Comparison of ENCODE assay signal across 8 mouse cellular contexts in the genomic region with DNA sequence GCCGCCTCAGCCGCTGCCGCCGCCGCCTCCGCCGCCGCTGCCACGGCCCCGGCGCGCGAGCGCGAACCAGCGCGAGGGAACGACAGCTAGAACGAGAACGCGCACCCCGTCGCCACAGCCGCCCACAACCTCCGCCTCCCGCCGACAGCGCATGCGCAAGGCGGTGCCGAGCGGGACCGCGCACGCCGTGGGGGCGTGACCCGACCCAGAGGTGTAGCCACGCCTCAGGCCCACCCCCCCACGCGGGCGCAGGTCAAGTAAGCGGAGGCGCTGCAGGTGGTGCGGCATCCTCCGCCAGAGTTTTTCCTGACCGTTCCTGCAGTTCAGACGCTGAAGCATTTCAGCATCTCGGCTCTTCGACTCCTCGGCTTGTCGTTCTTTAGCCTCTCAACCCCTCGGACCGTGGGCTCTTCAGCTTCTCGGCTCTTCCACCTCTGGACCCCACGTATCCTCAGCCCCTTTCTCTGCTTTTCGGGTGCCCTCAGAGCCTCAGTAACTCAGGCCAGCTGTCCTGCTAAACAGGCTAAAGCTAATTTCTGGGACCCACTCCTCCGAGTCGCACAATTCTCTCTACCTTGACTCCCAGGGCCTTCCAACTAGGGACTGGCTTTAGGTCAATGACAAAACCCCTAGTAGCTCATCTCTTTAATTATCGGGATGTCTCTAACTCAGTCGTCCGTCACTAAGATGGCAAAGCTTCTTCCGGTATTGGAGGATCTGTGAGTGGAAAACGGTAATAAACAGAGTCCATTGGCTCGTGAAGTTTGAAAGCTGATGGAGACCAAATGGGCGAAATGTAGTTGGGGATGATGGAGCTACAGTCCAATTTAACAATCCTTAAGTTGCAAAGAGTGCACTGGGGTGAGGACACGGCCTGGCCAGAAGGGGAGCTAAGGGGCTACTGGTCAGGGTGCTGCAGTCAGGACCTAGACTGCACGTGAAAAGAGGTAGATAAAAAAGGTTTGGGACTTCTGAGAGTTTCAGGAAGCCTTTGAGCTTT. TPM values are rescaled to one million over a fixed set of nuclear protein-coding genes. Genes with fewer than 3 reads are reported as not detected.
DNase-seq lines count a peak whose midpoint lies in the region; ATAC-seq and TF ChIP-seq lines count a peak whose summit lies in the region.

A gene (minus strand): TSS at position 93 of the 1,000 bp plus-strand sequence.

- no peaks in the 10 kb centered on the region for H3K9me3 ChIP-seq in G1E (replicated peaks)
- H3K9me3 ChIP-seq in forebrain, embryonic 16.5 days (ENCODE audit: control insufficient read depth, low read length) = no peaks in the 10 kb centered on the region
- no peaks in the 10 kb centered on the region for H3K9me3 ChIP-seq in lung, embryonic 14.5 days (ENCODE audit: low read depth, low read length)

- H3K36me3 ChIP-seq in G1E (replicated peaks) = peaks cover 2% of the 10 kb centered on the region
- H3K36me3 ChIP-seq in forebrain, embryonic 16.5 days (ENCODE audit: control insufficient read depth, insufficient read depth) = no peaks in the 10 kb centered on the region
- H3K36me3 ChIP-seq in lung, embryonic 14.5 days (ENCODE audit: insufficient read depth) = no peaks in the 10 kb centered on the region
- no peaks in the 10 kb centered on the region for H3K36me3 ChIP-seq in thymus, adult 2 months (ENCODE audit: control insufficient read depth, insufficient read depth, low read length)

- peak; percentile 51; the same call in 1 of the 2 replicates for TF ChIP-seq POLR2A in olfactory bulb, adult 2 months (IDR thresholded peaks at IDR 0.05; ENCODE audit: insufficient read depth, low read depth, low read length)
- peak; percentile 58 for TF ChIP-seq POLR2A in thymus, adult 2 months (IDR thresholded peaks at IDR 0.05; ENCODE audit: control insufficient read depth, extremely low read depth, insufficient read depth, low read length, poor library complexity)

- TF ChIP-seq CTCF in G1E (IDR thresholded peaks at IDR 0.05; ENCODE audit: low read depth, low read length) = no peak
- TF ChIP-seq CTCF in layer of hippocampus, adult 2 months (conservative IDR thresholded peaks at IDR 0.05) = no peak; the same call in 1 of the 2 replicates
- peak; percentile 8; the same call in 1 of the 2 replicates for TF ChIP-seq CTCF in lung, embryonic 14.5 days (IDR thresholded peaks at IDR 0.05; ENCODE audit: low read depth)
- TF ChIP-seq CTCF in olfactory bulb, adult 2 months (IDR thresholded peaks at IDR 0.05; ENCODE audit: insufficient read depth, low read depth, low read length) = no peak
- no peak; the same call in 1 of the 2 replicates for TF ChIP-seq CTCF in thymus, adult 2 months (IDR thresholded peaks at IDR 0.05; ENCODE audit: borderline replicate concordance, control insufficient read depth, extremely low read depth, insufficient read depth, low read length, poor library complexity)

- H3K27ac ChIP-seq in forebrain, embryonic 16.5 days (ENCODE audit: low read length) = peak within 1 kb of the TSS; percentile 53
- H3K27ac ChIP-seq in layer of hippocampus, adult 2 months = peak within 1 kb of the TSS; percentile 96
- H3K27ac ChIP-seq in lung, embryonic 14.5 days (ENCODE audit: low read depth) = peak within 1 kb of the TSS; percentile 82
- H3K27ac ChIP-seq in olfactory bulb, adult 2 months (ENCODE audit: insufficient read depth, low read depth, low read length) = no peak within 1 kb of the TSS
- no peak within 1 kb of the TSS for H3K27ac ChIP-seq in thymus, adult 2 months (ENCODE audit: control insufficient read depth, insufficient read depth, low read length)

- peak within 1 kb of the TSS; percentile 94 for H3K4me2 ChIP-seq in forebrain, embryonic 16.5 days (ENCODE audit: low read length)
- H3K4me2 ChIP-seq in lung, embryonic 14.5 days = peak within 1 kb of the TSS; percentile 77

- H3K4me3 ChIP-seq in G1E (ENCODE audit: low read depth, low read length) = peak within 1 kb of the TSS; percentile 88
- peak within 1 kb of the TSS; percentile 87 for H3K4me3 ChIP-seq in forebrain, embryonic 16.5 days (replicated peaks; ENCODE audit: low read length)
- H3K4me3 ChIP-seq in layer of hippocampus, adult 2 months = peak within 1 kb of the TSS; percentile 95
- H3K4me3 ChIP-seq in lung, embryonic 14.5 days (ENCODE audit: low read depth, low read length) = peak within 1 kb of the TSS; percentile 91
- peak within 1 kb of the TSS; percentile 89 for H3K4me3 ChIP-seq in olfactory bulb, adult 2 months (ENCODE audit: insufficient read depth, low read depth, low read length)
- peak within 1 kb of the TSS; percentile 68 for H3K4me3 ChIP-seq in thymus, adult 2 months (ENCODE audit: control insufficient read depth, insufficient read depth, low read length)

- intact Hi-C loops in heart, postnatal 36 days (cut with DNase I) = loop anchor here (5.0 kb wide), 1 partner anchor 51 kb away; no protein-coding TSS in a partner anchor

- H3K27me3 ChIP-seq in G1E (ENCODE audit: insufficient read depth, low read length) = no peaks in the 10 kb centered on the region
- no peaks in the 10 kb centered on the region for H3K27me3 ChIP-seq in forebrain, embryonic 16.5 days (replicated peaks; ENCODE audit: control insufficient read depth, insufficient read depth, low read length)
- H3K27me3 ChIP-seq in lung, embryonic 14.5 days (ENCODE audit: insufficient read depth, low read length) = no peaks in the 10 kb centered on the region
- H3K27me3 ChIP-seq in thymus, adult 2 months (ENCODE audit: control insufficient read depth, insufficient read depth, low read length) = no peaks in the 10 kb centered on the region

- H3K9ac ChIP-seq in forebrain, embryonic 16.5 days (replicated peaks; ENCODE audit: low read depth, low read length) = peak within 1 kb of the TSS; percentile 96
- peak within 1 kb of the TSS; percentile 88 for H3K9ac ChIP-seq in lung, embryonic 14.5 days

- peak; percentile 87 for ATAC-seq in G1E (ENCODE audit: extremely low read depth, insufficient number of reproducible peaks, low FRiP score, poor library complexity, severe bottlenecking)
- ATAC-seq in forebrain, embryonic 16.5 days = peak; percentile 92
- peak; percentile 87 for ATAC-seq in lung, embryonic 14.5 days (ENCODE audit: insufficient read depth)

- peaks cover 30% of the 10 kb centered on the region for H3K4me1 ChIP-seq in G1E (ENCODE audit: insufficient read depth, low read depth, low read length)
- H3K4me1 ChIP-seq in forebrain, embryonic 16.5 days (replicated peaks; ENCODE audit: control insufficient read depth, insufficient read depth, low read length) = peaks cover 21% of the 10 kb centered on the region
- H3K4me1 ChIP-seq in lung, embryonic 14.5 days (ENCODE audit: insufficient read depth) = no peaks in the 10 kb centered on the region
- H3K4me1 ChIP-seq in olfactory bulb, adult 2 months (ENCODE audit: control insufficient read depth, insufficient read depth, low read length) = no peaks in the 10 kb centered on the region
- H3K4me1 ChIP-seq in thymus, adult 2 months (replicated peaks; ENCODE audit: control insufficient read depth, insufficient read depth, low read length) = peaks cover 9% of the 10 kb centered on the region

- WGBS in forebrain, embryonic 16.5 days = under 1% methylated on average over 59 of the region's 68 CpGs
- 1% methylated on average over 68 of the region's 68 CpGs for WGBS in lung, embryonic 14.5 days
- WGBS in olfactory bulb, adult 2 months = 1% methylated on average over 67 of the region's 68 CpGs
- WGBS in thymus, adult 2 months = 2% methylated on average over 62 of the region's 68 CpGs

- DNase-seq in G1E (ENCODE audit: low spot score) = peak; percentile 92
- peak; percentile 98 to 100 for DNase-seq in cerebellum, adult 18-20 months
- peak; percentile 99 for DNase-seq in heart, postnatal 36 days
- peak; percentile 97 to 100 for DNase-seq in layer of hippocampus, adult 2 months (ENCODE audit: low spot score in 2 of 2)
- peak; percentile 98 for DNase-seq in lung, embryonic 14.5 days
- peak; percentile 100 for DNase-seq in thymus, adult 2 months

RNA-seq across cellular contexts. Expression of the gene that starts here (rescaled TPM):
- total RNA-seq in G1E (2014; fragmentation: Nextera tagmentation) (12.1 and 14.6 TPM in 2 replicates), G1E (2017) (15.6 and 18.6 TPM in 2 replicates)
- 0.86 and 1.0 TPM in 2 replicates for polyA plus RNA-seq in G1E (2012)
- 34.2 and 38.4 TPM in 2 replicates for polyA plus RNA-seq in forebrain, embryonic 16.5 days (2015; fragmentation: Nextera tagmentation; extraction: Ambion mirVana)
- 10 to 100 TPM; 32.3 to 37.7 TPM for total RNA-seq in heart, postnatal 36 days (2021)
- 10 to 100 TPM; 83.2 to 85.3 TPM for total RNA-seq in layer of hippocampus, adult 2 months (2021)
- 14.3 and 15.1 TPM in 2 replicates for polyA plus RNA-seq in lung, embryonic 14.5 days (2014; fragmentation: Nextera tagmentation; extraction: Ambion mirVana)
- not detected in 2 replicates for polyA plus RNA-seq in olfactory bulb, adult 2 months (2012; ENCODE audit: insufficient read depth, insufficient read length, low replicate concordance, missing spikeins)
- polyA plus RNA-seq in thymus, adult 2 months (2012; rRNA removed) = 18.3 and 24.4 TPM in 2 replicates

Comparison
In these comparisons a context has a peak if more than half of its experiments do, and no peak if none do; other contexts are left out.
1. H3K27ac ChIP-seq: peak in forebrain, embryonic 16.5 days (single experiment), layer of hippocampus, adult 2 months (single experiment) and lung, embryonic 14.5 days (single experiment); none in olfactory bulb, adult 2 months (single experiment) and thymus, adult 2 months (single experiment).
2. Peak in every context shown above with its lines, with median percentiles within 50 percentile points of each other: ATAC-seq, DNase-seq and H3K4me3 ChIP-seq.